Mouse (Mus musculus): Measurements from ENCODE around the gene Klhdc4. TPM values are rescaled to one million over a fixed set of nuclear protein-coding genes. Genes with fewer than 3 reads are reported as not detected.

Gene Klhdc4
- polyA plus RNA-seq, 1 experiment from 2014 or later = 38.8 TPM

DNA sequence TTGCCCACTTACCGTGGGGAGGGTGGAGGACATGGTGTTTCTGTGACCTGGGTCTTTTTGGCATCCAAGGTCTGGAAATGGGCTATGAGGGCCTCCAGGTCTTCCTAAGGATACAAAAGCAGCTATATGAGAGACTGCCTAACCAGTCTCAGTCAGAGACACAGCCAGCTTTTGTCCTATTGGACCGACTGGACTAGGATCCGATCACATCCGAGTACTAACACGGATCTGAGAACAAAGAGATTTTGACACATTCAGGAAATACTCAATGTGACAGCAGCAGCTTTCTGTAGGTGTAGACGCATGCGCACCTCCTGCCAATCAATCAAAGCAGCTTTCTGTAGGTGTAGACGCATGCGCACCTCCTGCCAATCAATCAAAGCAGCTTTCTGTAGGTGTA is 7.6 kb downstream of the Klhdc4 start:
- Histone ChIP-seq H3K4me2 (ENCODE audit: low read depth, low read length) (no peak overlapping the region), H3K4me3 (ENCODE audit: low read length) (no peak overlapping the region), H3K27me3 (replicated peaks; ENCODE audit: control insufficient read depth, insufficient read depth, low read length) (no peaks in the 10 kb centered on the region), H3K36me3 (ENCODE audit: control insufficient read depth, insufficient read depth, low read length) (no peaks in the 10 kb centered on the region; the same call in 1 of the 2 replicates), H3K9ac (ENCODE audit: low read depth, low read length) (no peak overlapping the region), H3K9me3 (ENCODE audit: control insufficient read depth, low read length) (no peaks in the 10 kb centered on the region), H3K4me1 (ENCODE audit: control insufficient read depth, insufficient read depth, low read length) (no peaks in the 10 kb centered on the region), H3K27ac (ENCODE audit: low read length) (no peak overlapping the region)
- WGBS = 89% methylated on average over 9 of the region's 9 CpGs
- ATAC-seq = no peak

DNA sequence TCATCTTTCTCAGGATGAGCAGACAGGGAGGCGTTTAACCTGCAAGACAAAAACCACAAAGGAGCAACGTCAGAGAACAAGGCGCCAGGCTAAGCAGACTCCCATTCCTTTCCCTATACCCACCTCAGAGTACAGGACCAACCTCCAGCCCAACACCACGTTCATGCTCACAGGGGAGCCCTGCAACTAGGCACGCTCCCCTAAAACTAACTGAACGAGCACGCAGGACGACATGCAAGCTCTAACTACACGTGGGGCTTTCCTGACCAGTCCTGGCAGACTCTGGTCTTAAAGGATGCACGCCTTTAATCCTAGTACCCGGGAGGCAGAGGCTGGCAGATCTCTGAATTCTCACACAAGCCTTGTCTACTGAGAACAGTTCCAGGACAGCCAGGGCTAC is 8.0 kb downstream of the Klhdc4 start:
- Histone ChIP-seq H3K9ac (ENCODE audit: low read depth, low read length) (no peak overlapping the region), H3K4me3 (ENCODE audit: low read length) (no peak overlapping the region), H3K27ac (ENCODE audit: low read length) (no peak overlapping the region), H3K4me2 (ENCODE audit: low read depth, low read length) (no peak overlapping the region), H3K9me3 (ENCODE audit: control insufficient read depth, low read length) (no peaks in the 10 kb centered on the region), H3K4me1 (ENCODE audit: control insufficient read depth, insufficient read depth, low read length) (no peaks in the 10 kb centered on the region), H3K36me3 (ENCODE audit: control insufficient read depth, insufficient read depth, low read length) (no peaks in the 10 kb centered on the region; the same call in 1 of the 2 replicates), H3K27me3 (replicated peaks; ENCODE audit: control insufficient read depth, insufficient read depth, low read length) (no peaks in the 10 kb centered on the region)
- WGBS = 87% methylated on average over 11 of the region's 11 CpGs
- ATAC-seq = no peak

- no peaks in the 10 kb centered on the region for H3K4me1 ChIP-seq (ENCODE audit: control insufficient read depth, insufficient read depth, low read length)
- ATAC-seq = no peak
- no peak overlapping the region for H3K4me3 ChIP-seq (ENCODE audit: low read length)
- H3K4me2 ChIP-seq (ENCODE audit: low read depth, low read length) = no peak overlapping the region
- 94% methylated on average over 6 of the region's 6 CpGs for WGBS
- H3K9me3 ChIP-seq (ENCODE audit: control insufficient read depth, low read length) = no peaks in the 10 kb centered on the region
- no peaks in the 10 kb centered on the region for H3K27me3 ChIP-seq (replicated peaks; ENCODE audit: control insufficient read depth, insufficient read depth, low read length)
- H3K9ac ChIP-seq (ENCODE audit: low read depth, low read length) = no peak overlapping the region
- H3K27ac ChIP-seq (ENCODE audit: low read length) = no peak overlapping the region
- peaks cover 2% of the 10 kb centered on the region; the same call in 1 of the 2 replicates for H3K36me3 ChIP-seq (ENCODE audit: control insufficient read depth, insufficient read depth, low read length)
Measured at GRCm38 (mm10) chr8:121820840-121821239, 8.5 kb downstream of the Klhdc4 start.

GRCm38 (mm10) chr8:121818226-121818625 is 11.1 kb downstream of the Klhdc4 start:
- no peak overlapping the region for H3K9ac ChIP-seq (ENCODE audit: low read depth, low read length)
- no peak overlapping the region for H3K4me3 ChIP-seq (ENCODE audit: low read length)
- no peaks in the 10 kb centered on the region for H3K9me3 ChIP-seq (ENCODE audit: control insufficient read depth, low read length)
- no peak overlapping the region for H3K27ac ChIP-seq (ENCODE audit: low read length)
- WGBS = 81% methylated on average over 7 of the region's 7 CpGs
- H3K4me2 ChIP-seq (ENCODE audit: low read depth, low read length) = no peak overlapping the region
- H3K36me3 ChIP-seq (ENCODE audit: control insufficient read depth, insufficient read depth, low read length) = peaks cover 4% of the 10 kb centered on the region
- H3K4me1 ChIP-seq (ENCODE audit: control insufficient read depth, insufficient read depth, low read length) = no peaks in the 10 kb centered on the region
- ATAC-seq = no peak
- no peaks in the 10 kb centered on the region for H3K27me3 ChIP-seq (replicated peaks; ENCODE audit: control insufficient read depth, insufficient read depth, low read length)

DNA sequence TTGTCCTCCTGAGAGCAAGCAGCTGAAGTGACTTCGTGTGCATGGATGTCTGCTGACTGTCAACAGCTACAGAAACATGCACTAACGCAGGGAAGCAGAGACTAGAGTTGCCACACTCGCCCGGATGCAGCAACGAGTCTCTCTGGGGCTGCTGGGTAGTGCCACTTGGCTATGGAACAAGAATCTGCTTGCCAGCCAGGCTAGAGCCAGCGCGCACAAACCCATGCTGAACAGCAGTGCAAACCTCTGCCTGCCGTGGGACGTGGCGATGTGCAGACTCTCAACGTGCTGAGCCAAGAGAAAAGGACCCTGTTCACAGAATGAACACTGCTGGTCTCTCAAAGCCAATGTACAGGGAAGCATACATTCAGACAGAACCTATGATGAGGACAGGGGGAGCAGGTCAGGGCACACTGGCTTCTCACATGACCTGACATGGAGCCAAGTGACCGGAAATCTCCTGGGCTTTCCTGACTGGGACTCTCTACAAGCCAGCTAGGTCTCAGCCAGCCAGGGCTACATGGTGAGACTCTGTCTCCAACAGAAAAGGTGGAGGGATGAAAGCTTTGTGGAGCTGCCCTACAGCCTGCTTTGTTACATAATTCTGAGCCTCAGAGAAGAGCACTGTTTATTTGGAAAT is 17.3 kb downstream of the Klhdc4 start:
- H3K27me3 ChIP-seq (replicated peaks; ENCODE audit: control insufficient read depth, insufficient read depth, low read length) = no peaks in the 10 kb centered on the region
- 91% methylated on average over 12 of the region's 12 CpGs for WGBS
- peaks cover 5% of the 10 kb centered on the region for H3K36me3 ChIP-seq (ENCODE audit: control insufficient read depth, insufficient read depth, low read length)
- ATAC-seq = no peak
- no peaks in the 10 kb centered on the region for H3K4me1 ChIP-seq (ENCODE audit: control insufficient read depth, insufficient read depth, low read length)
- H3K9ac ChIP-seq (ENCODE audit: low read depth, low read length) = no peak overlapping the region
- no peak overlapping the region for H3K4me3 ChIP-seq (ENCODE audit: low read length)
- no peak overlapping the region for H3K27ac ChIP-seq (ENCODE audit: low read length)
- H3K9me3 ChIP-seq (ENCODE audit: control insufficient read depth, low read length) = no peaks in the 10 kb centered on the region
- H3K4me2 ChIP-seq (ENCODE audit: low read depth, low read length) = no peak overlapping the region

- Histone ChIP-seq H3K36me3 (ENCODE audit: control insufficient read depth, insufficient read depth, low read length) (peaks cover 5% of the 10 kb centered on the region; the same call in 1 of the 2 replicates), H3K4me3 (ENCODE audit: low read length) (no peak overlapping the region), H3K9me3 (ENCODE audit: control insufficient read depth, low read length) (no peaks in the 10 kb centered on the region), H3K27me3 (replicated peaks; ENCODE audit: control insufficient read depth, insufficient read depth, low read length) (no peaks in the 10 kb centered on the region), H3K27ac (ENCODE audit: low read length) (no peak overlapping the region), H3K4me2 (ENCODE audit: low read depth, low read length) (no peak overlapping the region), H3K4me1 (ENCODE audit: control insufficient read depth, insufficient read depth, low read length) (no peaks in the 10 kb centered on the region), H3K9ac (ENCODE audit: low read depth, low read length) (no peak overlapping the region)
- WGBS = 87% methylated on average over 3 of the region's 3 CpGs
- no peak for ATAC-seq
Measured at GRCm38 (mm10) chr8:121811502-121811901, 17.9 kb downstream of the Klhdc4 start.

DNA sequence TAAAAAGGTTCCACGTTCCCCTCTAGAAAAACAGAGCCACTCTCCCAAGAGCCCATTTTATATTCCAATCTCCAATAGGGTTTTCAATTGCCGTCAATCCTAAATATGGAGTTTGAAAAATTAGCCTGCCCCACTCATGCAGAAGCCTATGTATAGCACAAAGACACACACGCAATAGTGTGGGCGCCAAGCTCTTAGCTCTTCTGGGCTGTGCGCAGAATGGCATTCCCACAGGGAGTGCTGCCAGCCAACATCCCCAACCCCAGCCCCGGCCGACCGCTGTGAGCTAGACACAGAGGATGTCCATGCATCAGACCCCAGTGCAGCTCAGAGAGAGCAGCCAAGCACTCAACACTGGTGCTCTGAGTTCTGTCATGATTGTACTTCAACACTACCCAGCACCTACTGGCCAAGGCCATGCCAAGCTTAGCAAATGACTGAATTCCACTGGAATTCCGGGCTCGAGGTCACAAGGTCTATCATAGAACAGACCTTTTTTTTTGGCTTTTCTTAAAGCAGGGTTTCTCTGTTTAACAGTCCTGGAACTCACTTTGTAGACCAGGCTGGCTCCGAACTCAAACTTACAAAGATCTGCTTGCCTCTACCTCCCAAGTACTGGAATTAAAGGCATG is 19.7 kb downstream of the Klhdc4 start:
- no peak overlapping the region for H3K4me2 ChIP-seq (ENCODE audit: low read depth, low read length)
- H3K4me1 ChIP-seq (ENCODE audit: control insufficient read depth, insufficient read depth, low read length) = no peaks in the 10 kb centered on the region
- ATAC-seq = no peak
- H3K9me3 ChIP-seq (ENCODE audit: control insufficient read depth, low read length) = no peaks in the 10 kb centered on the region
- H3K9ac ChIP-seq (ENCODE audit: low read depth, low read length) = no peak overlapping the region
- 90% methylated on average over 11 of the region's 11 CpGs for WGBS
- H3K27ac ChIP-seq (ENCODE audit: low read length) = no peak overlapping the region
- H3K36me3 ChIP-seq (ENCODE audit: control insufficient read depth, insufficient read depth, low read length) = peaks cover 3% of the 10 kb centered on the region; the same call in 1 of the 2 replicates
- H3K27me3 ChIP-seq (replicated peaks; ENCODE audit: control insufficient read depth, insufficient read depth, low read length) = no peaks in the 10 kb centered on the region
- no peak overlapping the region for H3K4me3 ChIP-seq (ENCODE audit: low read length)

- WGBS = 79% methylated on average over 11 of the region's 11 CpGs
- Histone ChIP-seq H3K4me3 (ENCODE audit: low read length) (no peak overlapping the region), H3K27me3 (replicated peaks; ENCODE audit: control insufficient read depth, insufficient read depth, low read length) (no peaks in the 10 kb centered on the region), H3K36me3 (ENCODE audit: control insufficient read depth, insufficient read depth, low read length) (no peaks in the 10 kb centered on the region), H3K9ac (ENCODE audit: low read depth, low read length) (no peak overlapping the region), H3K27ac (ENCODE audit: low read length) (no peak overlapping the region), H3K9me3 (ENCODE audit: control insufficient read depth, low read length) (no peaks in the 10 kb centered on the region), H3K4me1 (ENCODE audit: control insufficient read depth, insufficient read depth, low read length) (no peaks in the 10 kb centered on the region), H3K4me2 (ENCODE audit: low read depth, low read length) (no peak overlapping the region)
- no peak for ATAC-seq
Measured at GRCm38 (mm10) chr8:121808032-121808431, 21.3 kb downstream of the Klhdc4 start.

DNA sequence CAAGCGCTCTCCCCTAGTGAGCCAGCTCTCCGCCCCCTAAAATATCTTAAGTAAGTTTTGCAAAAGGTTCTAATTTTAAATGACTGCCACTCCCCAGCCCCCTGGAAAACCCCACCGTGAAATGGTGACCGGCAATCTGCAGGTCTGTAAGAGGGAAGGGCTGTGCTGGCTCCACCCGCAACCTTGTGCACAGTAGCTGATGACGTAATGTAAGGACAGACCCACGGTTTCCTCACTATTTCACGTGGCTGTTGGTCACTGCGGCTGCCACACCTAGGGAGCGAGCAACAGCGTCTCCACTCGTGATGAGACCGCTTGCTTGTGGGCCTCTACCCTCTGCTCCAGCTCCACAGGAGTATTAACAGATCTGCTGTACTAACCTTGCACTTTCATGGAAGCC is 23.2 kb downstream of the Klhdc4 start:
- H3K4me2 ChIP-seq (ENCODE audit: low read depth, low read length) = no peak overlapping the region
- H3K9ac ChIP-seq (ENCODE audit: low read depth, low read length) = no peak overlapping the region
- WGBS = 93% methylated on average over 13 of the region's 13 CpGs
- no peaks in the 10 kb centered on the region for H3K9me3 ChIP-seq (ENCODE audit: control insufficient read depth, low read length)
- H3K27me3 ChIP-seq (replicated peaks; ENCODE audit: control insufficient read depth, insufficient read depth, low read length) = no peaks in the 10 kb centered on the region
- H3K4me3 ChIP-seq (ENCODE audit: low read length) = no peak overlapping the region
- H3K4me1 ChIP-seq (ENCODE audit: control insufficient read depth, insufficient read depth, low read length) = no peaks in the 10 kb centered on the region
- ATAC-seq = no peak
- H3K27ac ChIP-seq (ENCODE audit: low read length) = no peak overlapping the region
- H3K36me3 ChIP-seq (ENCODE audit: control insufficient read depth, insufficient read depth, low read length) = no peaks in the 10 kb centered on the region

Data from intestine, embryonic 16.5 days (tissue).